8 mouse cellular contexts compared by ENCODE assay signal in the genomic region with DNA sequence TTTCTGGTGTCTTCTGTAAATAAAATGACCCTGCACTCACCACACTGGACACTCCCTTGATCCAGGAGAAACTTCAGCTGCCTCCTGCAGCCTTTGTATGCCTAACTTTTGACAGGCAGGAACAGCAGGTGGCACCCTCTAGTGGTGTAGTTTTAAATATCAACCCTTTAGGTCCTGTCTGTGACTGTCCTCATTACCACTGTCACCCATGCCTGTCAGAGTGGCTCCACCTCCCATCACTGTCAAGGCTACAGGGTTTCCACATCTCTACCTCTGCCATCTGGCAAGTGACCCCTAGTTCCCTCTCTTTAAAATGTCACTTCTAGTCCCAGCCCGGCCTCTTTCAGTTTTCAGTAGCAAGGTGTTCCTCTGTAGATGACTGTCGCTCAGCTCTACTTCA.
DNase-seq lines count a peak whose midpoint lies in the region; ATAC-seq and TF ChIP-seq lines count a peak whose summit lies in the region.

No protein-coding gene starts in this region.

- no peaks in the 10 kb centered on the region for H3K9me3 ChIP-seq in neural tube, embryonic 13.5 days
- H3K9me3 ChIP-seq in neural tube, embryonic 15.5 days (replicated peaks) = no peaks in the 10 kb centered on the region
- no peaks in the 10 kb centered on the region for H3K9me3 ChIP-seq in forebrain, embryonic 10.5 days
- H3K9me3 ChIP-seq in hindbrain, embryonic 12.5 days (replicated peaks) = no peaks in the 10 kb centered on the region
- H3K9me3 ChIP-seq in stomach, embryonic 15.5 days = no peaks in the 10 kb centered on the region

- no peak overlapping the region for H3K27ac ChIP-seq in neural tube, embryonic 13.5 days (replicated peaks)
- H3K27ac ChIP-seq in neural tube, embryonic 15.5 days (replicated peaks) = no peak overlapping the region
- no peak overlapping the region for H3K27ac ChIP-seq in forebrain, embryonic 10.5 days
- no peak overlapping the region for H3K27ac ChIP-seq in hindbrain, embryonic 12.5 days
- peak overlapping the region; percentile 43 for H3K27ac ChIP-seq in macrophage
- no peak overlapping the region for H3K27ac ChIP-seq in stomach, embryonic 15.5 days

- peaks cover 90% of the 10 kb centered on the region for H3K79me2 ChIP-seq in macrophage (ENCODE audit: inconsistent target)

- no peaks in the 10 kb centered on the region for H3K4me1 ChIP-seq in neural tube, embryonic 13.5 days (replicated peaks)
- 0 out of 2 replicates have a peak, but pooled peaks cover 2% of the 10 kb centered on the region for H3K4me1 ChIP-seq in neural tube, embryonic 15.5 days
- H3K4me1 ChIP-seq in forebrain, embryonic 10.5 days = peaks cover 4% of the 10 kb centered on the region; the same call in 1 of the 2 replicates
- H3K4me1 ChIP-seq in hindbrain, embryonic 12.5 days = peaks cover 5% of the 10 kb centered on the region; the same call in 1 of the 2 replicates
- 0 out of 2 replicates have a peak, but pooled peaks cover 8% of the 10 kb centered on the region for H3K4me1 ChIP-seq in stomach, embryonic 15.5 days

- TF ChIP-seq POLR2A in brain, embryonic 14.5 days (IDR thresholded peaks at IDR 0.05; ENCODE audit: borderline replicate concordance, extremely low read depth, insufficient read depth, insufficient read length, poor library complexity, severe bottlenecking) = no peak

- no peaks in the 10 kb centered on the region for H3K36me3 ChIP-seq in neural tube, embryonic 13.5 days
- H3K36me3 ChIP-seq in neural tube, embryonic 15.5 days = no peaks in the 10 kb centered on the region
- no peaks in the 10 kb centered on the region for H3K36me3 ChIP-seq in forebrain, embryonic 10.5 days (replicated peaks)
- H3K36me3 ChIP-seq in hindbrain, embryonic 12.5 days = no peaks in the 10 kb centered on the region
- H3K36me3 ChIP-seq in macrophage (ENCODE audit: inconsistent target) = no peaks in the 10 kb centered on the region
- no peaks in the 10 kb centered on the region for H3K36me3 ChIP-seq in stomach, embryonic 15.5 days

- no peak overlapping the region for H3K4me2 ChIP-seq in neural tube, embryonic 13.5 days
- no peak overlapping the region for H3K4me2 ChIP-seq in neural tube, embryonic 15.5 days
- no peak overlapping the region for H3K4me2 ChIP-seq in hindbrain, embryonic 12.5 days (replicated peaks)
- H3K4me2 ChIP-seq in stomach, embryonic 15.5 days = no peak overlapping the region

- 87% methylated on average over 2 of the region's 2 CpGs for WGBS in neural tube, embryonic 13.5 days
- 100% methylated on average over 2 of the region's 2 CpGs for WGBS in neural tube, embryonic 15.5 days
- 96% methylated on average over 2 of the region's 2 CpGs for WGBS in forebrain, embryonic 10.5 days
- 80% methylated on average over 2 of the region's 2 CpGs for WGBS in hindbrain, embryonic 12.5 days
- 15% methylated on average over 2 of the region's 2 CpGs for WGBS in macrophage (ENCODE audit: missing documents)
- 89% methylated on average over 2 of the region's 2 CpGs for WGBS in stomach, embryonic 15.5 days

- H3K27me3 ChIP-seq in neural tube, embryonic 13.5 days = no peaks in the 10 kb centered on the region
- H3K27me3 ChIP-seq in neural tube, embryonic 15.5 days (replicated peaks) = no peaks in the 10 kb centered on the region
- no peaks in the 10 kb centered on the region for H3K27me3 ChIP-seq in forebrain, embryonic 10.5 days (ENCODE audit: poor library complexity, severe bottlenecking)
- H3K27me3 ChIP-seq in hindbrain, embryonic 12.5 days = no peaks in the 10 kb centered on the region
- H3K27me3 ChIP-seq in stomach, embryonic 15.5 days (replicated peaks) = no peaks in the 10 kb centered on the region

- no peak overlapping the region for H3K4me3 ChIP-seq in neural tube, embryonic 13.5 days
- H3K4me3 ChIP-seq in neural tube, embryonic 15.5 days (replicated peaks) = no peak overlapping the region
- H3K4me3 ChIP-seq in forebrain, embryonic 10.5 days = no peak overlapping the region
- no peak overlapping the region for H3K4me3 ChIP-seq in hindbrain, embryonic 12.5 days
- no peak overlapping the region for H3K4me3 ChIP-seq in macrophage (ENCODE audit: inconsistent target)
- no peak overlapping the region for H3K4me3 ChIP-seq in stomach, embryonic 15.5 days (replicated peaks)

- peak; percentile 57 for DNase-seq in brain, embryonic 14.5 days (ENCODE audit: low read depth)
- DNase-seq in forebrain, embryonic 10.5 days (ENCODE audit: extremely low spot score, low spot score) = peak; percentile 20
- DNase-seq in layer of hippocampus, postnatal 36 days = peak; percentile 22 to 37

- peak; percentile 65; the same call in 1 of the 2 replicates for TF ChIP-seq CTCF in brain, embryonic 14.5 days (IDR thresholded peaks at IDR 0.05; ENCODE audit: borderline replicate concordance, extremely low read depth, insufficient read depth, insufficient read length)

- peak; percentile 47; the same call in 1 of the 2 replicates for ATAC-seq in neural tube, embryonic 13.5 days (ENCODE audit: low read depth)
- ATAC-seq in neural tube, embryonic 15.5 days (ENCODE audit: low FRiP score) = no peak
- peak; percentile 52; the same call in 1 of the 2 replicates for ATAC-seq in hindbrain, embryonic 12.5 days (ENCODE audit: low FRiP score)
- ATAC-seq in stomach, embryonic 15.5 days (ENCODE audit: insufficient read depth, low FRiP score, low read depth) = peak; percentile 39; the same call in 1 of the 2 replicates

- H3K9ac ChIP-seq in neural tube, embryonic 13.5 days = no peak overlapping the region
- H3K9ac ChIP-seq in neural tube, embryonic 15.5 days (replicated peaks) = no peak overlapping the region
- no peak overlapping the region for H3K9ac ChIP-seq in hindbrain, embryonic 12.5 days
- H3K9ac ChIP-seq in stomach, embryonic 15.5 days = no peak overlapping the region
